Mouse (Mus musculus): Measurements from ENCODE around the gene Ddx50.
"Not testable (repeated sequence)": the region's sequence is repeated elsewhere in the genome, so short reads cannot be mapped to it uniquely, and the experiment has no call there.

Gene Ddx50

GRCm38 (mm10) chr10:62601053-62601791, 49.8 kb downstream of the Ddx50 start:
- peak; percentile 71 for DNase-seq (ENCODE audit: low read depth, low spot score)

GRCm38 (mm10) chr10:62600056-62600455, 51.0 kb downstream of the Ddx50 start:
- peak; percentile 57 for DNase-seq (ENCODE audit: low read depth, low spot score)

- not testable (repeated sequence) for DNase-seq (ENCODE audit: low read depth, low spot score)
Measured at GRCm38 (mm10) chr10:62599311-62599710, 51.7 kb downstream of the Ddx50 start.

- no peak for DNase-seq (ENCODE audit: low read depth, low spot score)
Measured at GRCm38 (mm10) chr10:62592496-62592895, 58.5 kb downstream of the Ddx50 start.

GRCm38 (mm10) chr10:62590200-62590599, 60.8 kb downstream of the Ddx50 start:
- DNase-seq (ENCODE audit: low read depth, low spot score) = peak; percentile 92

- DNase-seq (ENCODE audit: low read depth, low spot score) = no peak
Measured at GRCm38 (mm10) chr10:62588616-62589015, 62.4 kb downstream of the Ddx50 start.

GRCm38 (mm10) chr10:62583245-62583644, 67.8 kb downstream of the Ddx50 start:
- no peak for DNase-seq (ENCODE audit: low read depth, low spot score)

GRCm38 (mm10) chr10:62582701-62583100, 68.3 kb downstream of the Ddx50 start:
- DNase-seq (ENCODE audit: low read depth, low spot score) = no peak

- no peak for DNase-seq (ENCODE audit: low read depth, low spot score)
Measured at GRCm38 (mm10) chr10:62582263-62582662, 68.8 kb downstream of the Ddx50 start.

- DNase-seq (ENCODE audit: low read depth, low spot score) = not testable (repeated sequence)
Measured at GRCm38 (mm10) chr10:62579129-62579528, 71.9 kb downstream of the Ddx50 start.

- DNase-seq (ENCODE audit: low read depth, low spot score) = peak; percentile 98
Measured at GRCm38 (mm10) chr10:62578338-62579100, 72.5 kb downstream of the Ddx50 start, which contains the start of gene Kif1bp. Gene Kif1bp (minus strand): TSS chr10:62578457.

- DNase-seq (ENCODE audit: low read depth, low spot score) = no peak
Measured at GRCm38 (mm10) chr10:62577673-62578337, 73.2 kb downstream of the Ddx50 start.

- DNase-seq (ENCODE audit: low read depth, low spot score) = no peak
Measured at GRCm38 (mm10) chr10:62575001-62575400, 76.0 kb downstream of the Ddx50 start.

- DNase-seq (ENCODE audit: low read depth, low spot score) = no peak
Measured at GRCm38 (mm10) chr10:62570126-62570871, 80.7 kb downstream of the Ddx50 start.

GRCm38 (mm10) chr10:62568861-62569260, 82.2 kb downstream of the Ddx50 start:
- DNase-seq (ENCODE audit: low read depth, low spot score) = no peak

Measured in CD4-positive helper T cell, adult 2 months (primary cell).